Mouse (Mus musculus): ENCODE measurements at regions not wholly inside any gene's neighbourhood (a gene's known extent, or its start where the extent isn't known, plus 50 kb on each side); places are given as distances from the start of the nearest gene placed in this dataset.

- DNase-seq: no peak
Observed at GRCm38 (mm10) chr7:90030486-90031250, 49.9 kb upstream of the Eed start.

- DNase-seq: no peak
Observed at GRCm38 (mm10) chr7:90033086-90033485, 52.3 kb upstream of the Eed start.

- DNase-seq: no peak
Observed at GRCm38 (mm10) chr7:90033640-90034312, 53.0 kb upstream of the Eed start.

- DNase-seq: no peak
Observed at GRCm38 (mm10) chr7:90034498-90034897, 53.7 kb upstream of the Eed start.

- DNase-seq: no peak
Observed at GRCm38 (mm10) chr7:90035396-90035795, 54.6 kb upstream of the Eed start.

GRCm38 (mm10) chr7:90037736-90038135 lies 57.0 kb upstream of the Eed start:
- DNase-seq: no peak

GRCm38 (mm10) chr7:90039504-90039903 lies 58.7 kb upstream of the Eed start:
- DNase-seq: no peak

GRCm38 (mm10) chr7:90040581-90041340 lies 60.0 kb upstream of the Eed start:
- no peak for DNase-seq

GRCm38 (mm10) chr7:90041565-90042024 lies 60.8 kb upstream of the Eed start:
- DNase-seq: no peak

- DNase-seq: no peak
Observed at GRCm38 (mm10) chr7:90042364-90042763, 61.6 kb upstream of the Eed start.

- DNase-seq: no peak
Observed at GRCm38 (mm10) chr7:90043526-90043925, 62.7 kb upstream of the Eed start.

GRCm38 (mm10) chr7:90044100-90044698 lies 63.4 kb upstream of the Eed start:
- no peak for DNase-seq

- no peak for DNase-seq
Observed at GRCm38 (mm10) chr7:90045208-90045800, 64.5 kb upstream of the Eed start.

GRCm38 (mm10) chr7:90046228-90046627 lies 65.4 kb upstream of the Eed start:
- DNase-seq: no peak

- no peak for DNase-seq
Observed at GRCm38 (mm10) chr7:90046862-90047261, 66.1 kb upstream of the Eed start.

GRCm38 (mm10) chr7:90048401-90049307 lies 67.9 kb upstream of the Eed start:
- DNase-seq: no peak

GRCm38 (mm10) chr7:90049831-90050237 lies 69.1 kb upstream of the Eed start:
- no peak for DNase-seq

GRCm38 (mm10) chr7:90054795-90055511 lies 74.2 kb upstream of the Eed start:
- DNase-seq: no peak

GRCm38 (mm10) chr7:90057947-90058346 lies 72.1 kb upstream of the Picalm start:
- no peak for DNase-seq

GRCm38 (mm10) chr7:90058636-90059035 lies 71.4 kb upstream of the Picalm start:
- no peak for DNase-seq

- DNase-seq: no peak
Observed at GRCm38 (mm10) chr7:90059249-90059628, 70.8 kb upstream of the Picalm start.

Measured in lung, postnatal 14 days (tissue).